Mouse (Mus musculus) spleen, adult 18-20 months (tissue): ENCODE measurements around the gene Actg1.
"Not testable (repeated sequence)": the region's sequence is repeated elsewhere in the genome, so short reads cannot be mapped to it uniquely, and the experiment has no call there.

ENCODE experiments used
- DNase-seq, 2 experiments: peaks; one replicate each; pipeline ENCODE4 v3.0.0; 2022; ENCODE audit warnings: mixed read lengths in 2 of 2

Actg1 gene

DNA sequence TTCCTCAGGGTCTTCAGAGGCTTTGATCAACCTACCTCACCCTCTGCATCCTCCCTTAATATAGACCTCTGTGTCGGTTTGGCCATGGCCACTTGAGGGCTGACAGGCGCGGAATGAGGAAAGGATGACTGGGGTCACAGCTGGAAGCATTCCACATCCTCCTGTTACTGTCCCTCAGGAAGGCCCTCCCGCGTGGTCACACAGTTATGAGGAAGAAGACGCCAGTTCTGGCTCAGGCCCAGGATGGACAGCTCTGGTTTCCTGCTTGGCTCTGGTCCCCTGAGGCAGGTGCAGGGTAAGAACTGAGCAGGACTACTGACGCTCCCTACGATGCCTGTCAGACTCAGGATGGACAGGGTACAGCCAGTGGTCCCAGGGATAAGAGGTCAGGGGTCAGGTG is 11.7 kb upstream of the Actg1 start:
- no peak for DNase-seq

- DNase-seq, result no peak
Observed at GRCm38 (mm10) chr11:120359391-120359790, 11.0 kb upstream of the Actg1 start.

GRCm38 (mm10) chr11:120357791-120358401 is 9.6 kb upstream of the Actg1 start:
- no peak for DNase-seq

DNA sequence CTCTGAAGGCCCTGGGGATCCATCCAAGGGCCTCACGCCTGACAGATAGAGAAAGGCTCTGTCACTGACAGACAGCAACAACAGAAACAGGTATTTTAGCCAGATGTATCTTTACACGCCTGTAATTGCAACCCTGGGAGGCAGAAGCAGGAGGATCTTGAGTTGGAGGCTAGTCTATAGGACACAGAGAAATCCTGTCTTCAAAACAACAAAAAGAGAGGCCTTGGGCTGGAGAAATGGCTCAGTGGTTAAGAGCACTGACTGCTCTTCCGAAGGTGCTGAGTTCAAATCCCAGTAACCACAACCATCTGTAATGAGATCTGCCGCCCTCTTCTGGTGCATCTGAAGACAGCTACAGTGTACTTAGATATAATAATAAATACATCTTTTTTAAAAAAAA is 8.6 kb upstream of the Actg1 start:
- DNase-seq, result no peak

- no peak for DNase-seq
Observed at GRCm38 (mm10) chr11:120356319-120356840, 8.0 kb upstream of the Actg1 start.

- no peak for DNase-seq
Observed at GRCm38 (mm10) chr11:120355277-120356039, 7.1 kb upstream of the Actg1 start.

- DNase-seq, result no peak
Observed at GRCm38 (mm10) chr11:120354304-120355276, 6.2 kb upstream of the Actg1 start.

DNA sequence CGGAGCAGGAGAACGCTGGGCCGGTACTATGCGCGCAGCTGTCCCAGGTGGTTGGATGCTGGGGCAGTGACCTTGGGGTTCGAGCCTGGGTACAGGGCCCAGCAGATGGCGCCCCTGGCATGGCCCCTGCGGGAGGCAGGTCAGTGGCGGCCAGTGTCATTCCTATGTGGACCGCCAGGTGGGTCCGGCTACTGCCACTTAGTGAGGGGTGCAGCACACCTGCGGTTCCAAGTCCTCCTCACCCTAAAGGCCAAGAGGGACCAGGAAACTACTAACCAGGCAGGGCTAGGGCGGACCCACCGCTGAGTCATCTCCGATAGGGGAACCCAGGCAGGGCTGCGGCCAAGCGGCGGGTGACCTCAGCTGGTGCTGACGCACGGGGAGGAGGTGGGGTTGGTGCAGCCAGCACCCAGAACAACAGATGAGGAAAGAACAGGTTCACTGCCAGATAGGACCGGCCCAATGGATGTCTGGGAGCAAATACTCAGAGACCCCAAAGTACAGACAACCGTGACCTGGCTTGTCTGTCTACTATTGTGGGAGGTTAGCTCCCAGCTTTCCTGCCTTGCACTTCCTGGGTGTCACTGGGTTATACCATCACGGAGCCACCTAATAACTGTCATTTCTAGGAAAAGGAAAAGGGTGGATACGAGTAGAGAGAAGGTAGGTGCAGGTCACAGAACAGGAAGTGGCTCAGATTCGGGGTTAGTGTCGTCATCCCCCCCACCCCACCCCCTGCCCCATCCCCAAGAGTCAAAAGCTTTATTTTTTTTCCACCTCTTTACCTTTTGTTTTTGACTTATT is 5.4 kb upstream of the Actg1 start:
- peak; percentile 79 to 91 for DNase-seq

DNA sequence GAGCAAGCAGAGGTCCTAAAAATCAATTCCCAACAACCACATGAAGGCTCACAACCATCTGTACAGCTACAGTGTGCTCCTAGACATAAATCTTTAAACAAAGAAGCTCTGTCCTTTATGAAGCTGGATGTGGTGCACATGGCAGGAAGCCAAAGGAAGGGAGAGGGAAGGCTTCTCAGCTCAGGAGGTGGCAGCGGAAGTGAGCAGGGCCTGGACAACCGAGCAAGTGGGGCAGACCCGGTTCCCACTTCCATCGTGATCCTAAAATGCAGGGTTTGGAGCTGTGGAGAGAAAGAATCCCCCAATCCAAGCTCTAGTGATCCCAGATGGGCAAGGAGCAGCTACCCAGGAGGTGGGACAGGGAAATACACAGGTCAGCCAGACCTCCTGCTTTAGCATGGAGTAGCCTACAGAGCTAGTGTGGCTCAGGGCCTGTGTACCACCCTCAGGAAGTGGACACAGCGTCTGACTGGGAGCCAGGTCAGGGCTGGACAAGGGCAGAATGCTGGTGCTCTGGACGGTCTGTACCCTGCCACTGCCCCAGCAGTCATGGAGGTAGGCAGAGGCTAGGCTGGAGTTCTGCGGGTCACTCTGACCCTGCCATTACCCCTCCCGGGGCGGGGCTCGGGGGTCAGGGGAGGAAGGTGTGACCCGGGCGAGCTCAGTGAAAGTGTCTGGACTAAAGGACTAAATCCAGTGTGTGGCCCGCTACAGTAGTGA is 4.4 kb upstream of the Actg1 start:
- no peak for DNase-seq

- DNase-seq, result not testable (repeated sequence)
Observed at GRCm38 (mm10) chr11:120352093-120352350, 3.7 kb upstream of the Actg1 start.

DNA sequence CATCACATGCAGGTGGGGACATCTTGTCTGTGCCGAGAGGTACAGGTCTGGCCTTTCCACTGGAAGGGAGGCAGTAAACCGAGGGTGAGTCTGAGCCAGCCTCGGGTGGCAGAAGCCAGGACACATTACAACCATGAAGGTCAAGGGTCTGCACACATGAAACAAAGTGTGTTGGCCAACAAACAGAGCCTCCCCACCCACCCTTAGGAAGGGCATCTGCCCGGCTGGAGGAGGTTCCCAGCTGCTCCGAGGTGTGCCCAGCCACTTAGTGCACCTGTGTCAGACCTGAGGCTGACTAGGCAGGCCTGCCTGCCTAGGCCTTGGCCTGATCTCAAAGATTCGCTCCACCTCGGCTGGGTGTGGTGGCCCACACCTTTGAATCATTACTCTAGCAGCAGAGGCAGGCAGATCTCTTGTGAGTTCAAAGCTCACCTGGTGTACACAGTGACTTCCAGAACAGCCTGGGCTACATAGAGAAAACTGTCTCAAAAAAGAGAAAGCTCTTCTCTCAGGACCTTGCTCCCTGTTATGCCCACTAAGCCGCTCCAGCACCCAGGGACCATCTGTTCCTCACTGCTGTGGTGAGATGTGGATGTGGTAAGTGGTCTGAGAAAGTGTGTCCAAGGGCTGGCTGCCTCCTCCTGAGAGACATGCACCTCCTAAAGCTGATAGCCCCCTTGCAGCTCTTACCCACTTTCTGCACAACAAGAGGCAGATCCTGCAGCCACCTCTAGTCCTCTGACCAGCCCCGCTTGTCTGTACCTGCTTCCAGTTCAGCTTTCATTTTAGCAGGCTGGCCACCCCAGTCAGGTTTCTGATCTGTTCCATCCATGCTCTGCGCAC is 3.1 kb upstream of the Actg1 start:
- DNase-seq, result no peak

GRCm38 (mm10) chr11:120350711-120351110 is 2.4 kb upstream of the Actg1 start:
- DNase-seq, result peak in 1 of 2 experiments; percentile 32

- peak; percentile 85 to 88 for DNase-seq
Observed at GRCm38 (mm10) chr11:120349986-120350702, 1.8 kb upstream of the Actg1 start.

GRCm38 (mm10) chr11:120349371-120349985 is 1.1 kb upstream of the Actg1 start:
- peak in 1 of 2 experiments; percentile 53 for DNase-seq

DNA sequence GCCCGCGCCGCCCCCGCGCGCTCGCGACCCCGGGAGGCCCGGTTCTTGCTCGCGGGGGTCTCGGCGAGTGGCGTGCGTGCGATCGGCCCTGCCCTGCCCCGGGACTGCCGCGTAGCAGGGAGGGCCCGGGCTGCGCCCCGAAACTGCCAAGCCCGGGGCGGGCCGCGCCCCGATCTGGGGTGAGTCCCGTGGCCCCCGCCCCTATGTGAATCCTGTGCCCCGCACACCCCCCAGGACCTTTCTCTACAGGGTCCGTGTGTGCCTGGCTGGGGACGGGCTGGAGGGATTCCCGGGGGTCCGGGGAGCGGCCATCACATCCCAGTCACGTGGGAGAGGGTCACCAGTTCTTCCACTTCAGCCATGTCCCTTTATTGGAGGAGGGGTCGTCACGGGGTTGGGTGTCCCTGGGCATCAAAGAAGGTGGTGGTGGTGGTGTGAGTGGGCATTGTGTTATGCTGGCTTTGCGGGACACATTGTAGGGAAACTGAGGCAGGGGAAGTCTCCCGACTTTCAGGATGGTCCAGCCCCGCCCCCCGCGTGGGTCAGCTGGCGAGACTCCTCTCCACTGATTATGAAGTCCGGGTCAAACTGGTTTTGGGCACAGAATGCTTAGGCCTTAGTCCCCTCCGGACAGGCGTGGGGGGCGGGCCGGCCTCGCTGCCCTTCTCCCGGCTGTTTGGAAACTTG is 485 bp upstream of the Actg1 start:
- peak in 1 of 2 experiments; percentile 61 for DNase-seq

DNA sequence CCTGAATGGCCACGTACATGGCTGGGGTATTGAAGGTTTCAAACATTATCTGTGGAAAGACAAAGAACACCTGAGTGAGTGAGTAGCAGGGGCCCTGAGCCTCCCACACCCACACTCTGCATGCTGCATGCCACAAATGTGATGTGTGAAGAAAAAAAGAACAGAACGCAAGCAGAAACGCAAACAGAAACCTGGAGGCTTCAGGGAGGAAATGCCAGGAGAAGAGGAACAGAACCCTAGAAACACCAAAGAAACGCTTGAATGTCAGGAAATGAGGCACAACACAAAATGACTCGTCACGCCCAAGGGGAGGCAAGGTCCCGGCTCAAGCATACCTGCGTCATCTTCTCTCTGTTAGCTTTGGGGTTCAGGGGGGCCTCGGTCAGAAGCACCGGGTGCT is 1.0 kb downstream of the Actg1 start:
- peak; percentile 28 to 31 for DNase-seq

- peak in 1 of 2 experiments; percentile 3 for DNase-seq
Observed at GRCm38 (mm10) chr11:120346383-120347034, 1.8 kb downstream of the Actg1 start.

DNA sequence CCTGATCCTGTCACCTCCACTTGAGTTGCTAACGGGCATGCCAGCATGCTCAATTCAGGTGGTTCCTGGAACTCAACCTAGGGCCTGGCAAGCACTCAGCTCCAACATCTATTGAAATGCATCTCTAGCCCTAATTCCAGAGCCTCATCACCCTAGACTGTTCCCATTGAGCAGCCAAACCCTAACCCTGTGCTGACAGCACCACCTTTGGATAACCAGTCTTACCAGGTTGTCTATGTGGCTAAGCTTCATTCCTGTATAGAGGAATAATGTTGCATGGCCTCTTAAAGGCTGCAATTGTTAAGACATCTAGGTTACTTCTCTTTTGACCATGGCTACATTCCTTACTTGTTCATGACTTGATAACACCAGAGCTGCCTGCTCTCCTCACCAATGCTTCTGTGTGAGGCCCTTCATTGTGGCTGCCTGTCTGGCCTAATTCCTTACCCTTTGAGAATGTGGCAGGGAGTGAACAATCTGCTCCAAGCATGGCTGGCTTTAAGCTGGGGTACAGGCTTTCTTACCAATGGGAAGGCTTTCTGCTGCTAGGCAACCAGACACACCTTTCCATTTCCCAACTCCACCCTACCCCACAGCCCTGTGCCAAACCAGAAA is 3.2 kb downstream of the Actg1 start:
- DNase-seq, result peak in 1 of 2 experiments; percentile 2
